Mouse (Mus musculus) ES-E14 (cell line): ENCODE measurements at regions not wholly inside any gene's neighbourhood (a gene's known extent, or its start where the extent isn't known, plus 50 kb on each side); places are given as distances from the start of the nearest gene placed in this dataset.

Experiments
- CHD2 ChIP-seq: IDR thresholded peaks from 2 replicates; pipeline ENCODE4 v1.6.1; 2014; ENCODE audit warnings: mild to moderate bottlenecking, low read depth, low read length, inconsistent platforms
- HCFC1 ChIP-seq: IDR thresholded peaks from 2 replicates; pipeline ENCODE4 v1.6.1; 2012; ENCODE audit warnings: low read length, inconsistent platforms, borderline replicate concordance; ENCODE audit not compliant: insufficient read depth
- MAFK ChIP-seq: IDR thresholded peaks from 2 replicates; pipeline ENCODE4 v1.6.1; 2014; ENCODE audit warnings: mild to moderate bottlenecking, low read depth, low read length, inconsistent platforms; ENCODE audit not compliant: insufficient read depth
- ZC3H11A ChIP-seq: IDR thresholded peaks from 2 replicates; pipeline ENCODE4 v1.6.1; 2012; ENCODE audit warnings: low read depth, mild to moderate bottlenecking, inconsistent platforms, low read length, borderline replicate concordance
- ZNF384 ChIP-seq: IDR thresholded peaks from 2 replicates; pipeline ENCODE4 v1.6.1; 2012; ENCODE audit warnings: low read depth, low read length, inconsistent platforms

DNA sequence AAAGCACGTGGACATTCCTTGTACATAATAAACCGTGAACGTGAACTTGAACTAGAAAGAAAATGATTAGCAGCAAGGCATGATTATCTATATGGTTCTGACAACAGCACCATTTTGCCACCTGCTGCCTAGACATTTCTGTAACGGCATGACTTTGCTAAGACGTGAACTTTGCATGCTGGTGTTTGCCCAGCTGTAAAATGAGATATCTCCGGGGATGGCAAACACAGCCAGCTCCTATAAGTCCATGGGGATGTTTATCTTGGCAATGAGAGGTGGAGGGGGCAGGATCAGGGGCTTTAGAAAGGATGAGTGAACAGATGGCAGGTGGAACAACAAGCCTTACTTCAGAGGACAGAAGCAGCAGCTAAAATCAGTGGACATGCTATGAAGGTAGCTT is 522.9 kb upstream of the Castor2 start:
- TF ChIP-seq ZC3H11A (no peak), CHD2 (no peak), HCFC1 (no peak), ZNF384 (no peak), MAFK (no peak)
